Mouse (Mus musculus) frontal cortex, postnatal 25 days (tissue): ENCODE measurements around the gene Rack1.
"Not testable (repeated sequence)": the region's sequence is repeated elsewhere in the genome, so short reads cannot be mapped to it uniquely, and the experiment has no call there.

Experiments used
- DNase-seq, 2 experiments: peaks; one replicate each; pipeline ENCODE4 v3.0.0; 2022; ENCODE audit warnings: low spot score in 2 of 2

Gene Rack1

GRCm38 (mm10) chr11:48818346-48818745 lies 18.2 kb downstream of the Rack1 start:
- DNase-seq, result peak; percentile 69 to 90

- DNase-seq, result no peak
Observed at GRCm38 (mm10) chr11:48819614-48820307, 19.6 kb downstream of the Rack1 start.

- no peak for DNase-seq
Observed at GRCm38 (mm10) chr11:48820308-48820674, 20.2 kb downstream of the Rack1 start.

GRCm38 (mm10) chr11:48821299-48821698 lies 21.2 kb downstream of the Rack1 start:
- DNase-seq, result not testable (repeated sequence)

GRCm38 (mm10) chr11:48822768-48823512 lies 22.8 kb downstream of the Rack1 start:
- DNase-seq, result no peak

GRCm38 (mm10) chr11:48823536-48823972 lies 23.4 kb downstream of the Rack1 start:
- DNase-seq, result peak; percentile 37 to 56

GRCm38 (mm10) chr11:48824311-48824830 lies 24.2 kb downstream of the Rack1 start:
- DNase-seq, result no peak

- DNase-seq, result not testable (repeated sequence)
Observed at GRCm38 (mm10) chr11:48825979-48826751, 26.0 kb downstream of the Rack1 start, which contains the start of the genes Trim7 and Gm12184. Gene Trim7, plus strand, starts transcription at chr11:48826140. Gene Gm12184, minus strand, starts transcription at chr11:48826655.

- no peak for DNase-seq
Observed at GRCm38 (mm10) chr11:48826752-48827096, 26.6 kb downstream of the Rack1 start.

- no peak for DNase-seq
Observed at GRCm38 (mm10) chr11:48827926-48828325, 27.8 kb downstream of the Rack1 start.

GRCm38 (mm10) chr11:48830279-48830678 lies 30.1 kb downstream of the Rack1 start:
- no peak for DNase-seq

- no peak for DNase-seq
Observed at GRCm38 (mm10) chr11:48831273-48831672, 31.1 kb downstream of the Rack1 start.

- no peak for DNase-seq
Observed at GRCm38 (mm10) chr11:48833078-48833730, 33.1 kb downstream of the Rack1 start.

GRCm38 (mm10) chr11:48833731-48834639 lies 33.9 kb downstream of the Rack1 start:
- DNase-seq, result peak; percentile 93 to 95

GRCm38 (mm10) chr11:48835923-48836322 lies 35.8 kb downstream of the Rack1 start:
- no peak for DNase-seq

- no peak for DNase-seq
Observed at GRCm38 (mm10) chr11:48836990-48837309, 36.8 kb downstream of the Rack1 start.

GRCm38 (mm10) chr11:48837310-48838180 lies 37.4 kb downstream of the Rack1 start:
- DNase-seq, result peak; percentile 19 to 20

- DNase-seq, result no peak
Observed at GRCm38 (mm10) chr11:48838181-48838797, 38.2 kb downstream of the Rack1 start.
